Mouse (Mus musculus): ENCODE measurements around the gene Tmem232.

DNA sequence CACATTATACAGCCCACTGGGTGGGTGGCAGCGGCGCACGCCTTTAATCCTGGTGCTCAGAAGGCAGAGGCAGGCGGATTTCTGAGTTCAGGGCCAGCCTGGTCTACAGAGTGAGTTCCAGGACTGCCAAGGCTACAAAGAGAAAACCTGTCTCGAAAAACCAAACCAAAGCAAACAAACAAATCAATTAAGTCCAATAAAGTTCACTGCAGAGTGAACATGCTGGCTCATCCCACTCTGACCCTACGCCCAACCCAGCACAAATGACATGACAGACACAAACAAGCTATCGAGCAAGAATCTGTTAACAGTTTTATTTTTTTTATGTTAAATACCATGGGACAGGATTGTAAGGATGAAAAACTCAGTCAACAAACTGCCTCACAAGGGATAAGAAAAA, 39.2 kb upstream of the Tmem232 start:
- TF ChIP-seq POLR2A (IDR thresholded peaks at IDR 0.05; ENCODE audit: borderline replicate concordance, extremely low read depth, low read depth, low read length) (no peak), CTCF (IDR thresholded peaks at IDR 0.05; ENCODE audit: insufficient read depth, low read length) (no peak)

All from lung, adult 2 months (tissue).